Mouse (Mus musculus) E14TG2a.4 (cell line): ENCODE data around the gene Vav1.

Experiments used
- H3K27me3 ChIP-seq: 2 replicates; pipeline ENCODE4 v1.6.1; 2014; ENCODE audit warnings: low read length, control low read depth; ENCODE audit not compliant: insufficient read depth
- H3K36me3 ChIP-seq: 2 replicates; pipeline ENCODE4 v1.6.1; 2014; ENCODE audit warnings: low read length, control low read depth; ENCODE audit not compliant: insufficient read depth
- H3K4me1 ChIP-seq: replicated peaks from 2 replicates; pipeline ENCODE4 v1.6.1; 2014; ENCODE audit warnings: low read depth, low read length, control low read depth
- H3K4me3 ChIP-seq: replicated peaks from 2 replicates; pipeline ENCODE4 v1.5.1; 2014; ENCODE audit warnings: mild to moderate bottlenecking, low read length
- H3K9me3 ChIP-seq: 2 replicates; pipeline ENCODE4 v1.6.1; 2014; ENCODE audit warnings: low read length, control low read depth
- CTCF ChIP-seq: conservative IDR thresholded peaks from 2 replicates; pipeline ENCODE4 v1.5.1; 2014; ENCODE audit warnings: low read length
- NANOG ChIP-seq: IDR thresholded peaks from 2 replicates; pipeline ENCODE4 v1.6.1; 2014; ENCODE audit warnings: borderline replicate concordance, low read length, mixed read lengths
- POU5F1 ChIP-seq: IDR thresholded peaks from 2 replicates; pipeline ENCODE4 v1.6.1; 2014; ENCODE audit warnings: low read length, borderline replicate concordance

The Vav1 gene

GRCm38 (mm10) chr17:57347017-57347416 lies 68.1 kb downstream of the Vav1 start:
- H3K27me3 ChIP-seq: no peaks in the 10 kb centered on the region
- H3K36me3 ChIP-seq: no peaks in the 10 kb centered on the region
- no peak for TF ChIP-seq NANOG
- no peak for TF ChIP-seq POU5F1
- no peak for TF ChIP-seq CTCF
- peaks cover 9% of the 10 kb centered on the region for H3K9me3 ChIP-seq
- H3K4me1 ChIP-seq: peaks cover 4% of the 10 kb centered on the region
- H3K4me3 ChIP-seq: no peak overlapping the region

- Histone ChIP-seq H3K4me3 (no peak overlapping the region), H3K4me1 (peaks cover 4% of the 10 kb centered on the region), H3K27me3 (no peaks in the 10 kb centered on the region), H3K36me3 (no peaks in the 10 kb centered on the region), H3K9me3 (peaks cover 9% of the 10 kb centered on the region)
- TF ChIP-seq POU5F1 (no peak), CTCF (no peak), NANOG (no peak)
These were observed 68.9 kb downstream of the Vav1 start for GRCm38 (mm10) chr17:57347781-57348180.

GRCm38 (mm10) chr17:57349067-57349466 lies 70.2 kb downstream of the Vav1 start:
- TF ChIP-seq POU5F1 (no peak), NANOG (no peak), CTCF (no peak)
- Histone ChIP-seq H3K9me3 (peaks cover 4% of the 10 kb centered on the region; the same call in 1 of the 2 replicates), H3K36me3 (no peaks in the 10 kb centered on the region), H3K4me3 (no peak overlapping the region), H3K4me1 (peaks cover 4% of the 10 kb centered on the region), H3K27me3 (no peaks in the 10 kb centered on the region)

- Histone ChIP-seq H3K4me1 (peaks cover 4% of the 10 kb centered on the region), H3K27me3 (no peaks in the 10 kb centered on the region), H3K4me3 (no peak overlapping the region), H3K9me3 (peaks cover 4% of the 10 kb centered on the region; the same call in 1 of the 2 replicates), H3K36me3 (no peaks in the 10 kb centered on the region)
- no peak for TF ChIP-seq NANOG
- TF ChIP-seq POU5F1: no peak
- TF ChIP-seq CTCF: no peak
These were observed 71.3 kb downstream of the Vav1 start for GRCm38 (mm10) chr17:57350212-57350611.

- peaks cover 4% of the 10 kb centered on the region for H3K4me1 ChIP-seq
- TF ChIP-seq NANOG (no peak), CTCF (no peak), POU5F1 (no peak)
- H3K36me3 ChIP-seq: no peaks in the 10 kb centered on the region
- no peak overlapping the region for H3K4me3 ChIP-seq
- H3K27me3 ChIP-seq: no peaks in the 10 kb centered on the region
- peaks cover 4% of the 10 kb centered on the region; the same call in 1 of the 2 replicates for H3K9me3 ChIP-seq
These were observed 72.2 kb downstream of the Vav1 start for GRCm38 (mm10) chr17:57351107-57351506.

GRCm38 (mm10) chr17:57358441-57358840 lies 79.5 kb downstream of the Vav1 start, which contains the start of gene Adgre1:
Gene Adgre1, plus strand, starts transcription at chr17:57358691.
- H3K36me3 ChIP-seq: no peaks in the 10 kb centered on the region
- H3K9me3 ChIP-seq: no peaks in the 10 kb centered on the region
- H3K4me3 ChIP-seq: no peak within 1 kb of the TSS
- H3K27me3 ChIP-seq: no peaks in the 10 kb centered on the region
- no peaks in the 10 kb centered on the region for H3K4me1 ChIP-seq
- TF ChIP-seq NANOG (no peak), POU5F1 (no peak), CTCF (no peak)

GRCm38 (mm10) chr17:57359485-57360241 lies 80.8 kb downstream of the Vav1 start:
- H3K4me3 ChIP-seq: no peak overlapping the region
- no peaks in the 10 kb centered on the region for H3K36me3 ChIP-seq
- no peaks in the 10 kb centered on the region for H3K27me3 ChIP-seq
- no peaks in the 10 kb centered on the region for H3K4me1 ChIP-seq
- H3K9me3 ChIP-seq: no peaks in the 10 kb centered on the region
- TF ChIP-seq POU5F1: no peak
- no peak for TF ChIP-seq NANOG
- no peak for TF ChIP-seq CTCF
